Mouse (Mus musculus) thymus, adult 2 months (tissue): ENCODE data around the gene Usp12.

Experiments used
- CTCF ChIP-seq: fragments of 200-500 bp; IDR thresholded peaks from 2 replicates; pipeline ENCODE4 v1.5.1; 2012; ENCODE audit warnings: mild to moderate bottlenecking, control low read depth, low read length, moderate library complexity, borderline replicate concordance; ENCODE audit not compliant: control insufficient read depth, poor library complexity, insufficient read depth; ENCODE audit errors: extremely low read depth
- POLR2A ChIP-seq: fragments of 200-500 bp; IDR thresholded peaks from 2 replicates; pipeline ENCODE4 v1.6.1; 2012; ENCODE audit warnings: mild to moderate bottlenecking, low read length, control low read depth, moderate library complexity; ENCODE audit not compliant: control insufficient read depth, poor library complexity, insufficient read depth; ENCODE audit errors: extremely low read depth

- TF ChIP-seq CTCF (no peak), POLR2A (no peak)
These were observed 8.7 kb downstream of the Usp12 start for GRCm38 (mm10) chr5:146786123-146786522.
